Mouse (Mus musculus): ENCODE data around the gene Hint2. TPM values are rescaled to one million over a fixed set of nuclear protein-coding genes. Genes with fewer than 3 reads are reported as not detected.

The Hint2 gene
- polyA plus RNA-seq, 1 experiment from 2014 or later = 159 TPM

DNA sequence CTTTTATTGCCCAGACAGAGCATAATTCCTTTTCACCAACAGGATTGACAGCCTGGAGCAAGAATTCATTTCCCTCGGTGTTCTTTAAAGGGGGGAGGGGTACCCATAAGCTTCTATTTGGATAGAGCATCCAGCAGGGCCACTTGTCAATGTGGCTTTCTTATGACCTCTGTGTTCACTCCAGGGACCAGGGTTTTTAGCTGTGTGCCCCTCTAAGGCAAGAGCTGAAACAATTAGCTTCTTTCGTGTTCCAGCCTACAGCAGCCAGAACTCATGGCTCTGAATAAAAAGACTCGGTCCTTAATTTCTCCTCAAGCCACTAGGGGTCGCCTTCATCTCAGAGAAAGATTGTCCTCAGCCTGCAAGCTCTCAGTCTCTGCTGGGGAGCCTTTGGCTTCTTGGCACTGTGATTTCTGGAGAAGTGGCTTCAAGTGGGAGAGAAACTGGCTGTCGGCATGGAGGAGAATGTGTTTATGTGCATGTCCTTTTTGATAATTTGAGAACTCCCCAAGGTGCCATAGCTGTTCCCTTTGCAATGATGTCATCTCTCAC is 26.2 kb downstream of the Hint2 start:
- H3K4me1 ChIP-seq (ENCODE audit: insufficient read depth) = no peaks in the 10 kb centered on the region
- no peaks in the 10 kb centered on the region for H3K36me3 ChIP-seq (replicated peaks; ENCODE audit: insufficient read depth, low read length)
- peak overlapping the region; percentile 46 for H3K4me2 ChIP-seq (ENCODE audit: low read depth, low read length)
- peaks cover 26% of the 10 kb centered on the region for H3K27me3 ChIP-seq (ENCODE audit: insufficient read depth, low read length)
- DNase-seq (peak; percentile 75), ATAC-seq (peak; percentile 58; the same call in 1 of the 2 replicates)
- H3K9ac ChIP-seq (replicated peaks) = no peak overlapping the region
- no peak overlapping the region for H3K4me3 ChIP-seq (ENCODE audit: low read depth, low read length)
- 11% methylated on average over 5 of the region's 5 CpGs for WGBS (ENCODE audit: insufficient replicate concordance)
- H3K27ac ChIP-seq (ENCODE audit: low read depth) = no peak overlapping the region
- peak; percentile 92 for TF ChIP-seq CTCF (IDR thresholded peaks at IDR 0.05; ENCODE audit: low read depth)
- TF ChIP-seq EP300 (IDR thresholded peaks at IDR 0.05; ENCODE audit: low read depth) = no peak
- peaks cover 4% of the 10 kb centered on the region; the same call in 1 of the 2 replicates for H3K9me3 ChIP-seq (ENCODE audit: low read length)

- 56% methylated on average over 20 of the region's 20 CpGs for WGBS (ENCODE audit: insufficient replicate concordance)
- H3K27me3 ChIP-seq (ENCODE audit: insufficient read depth, low read length) = peaks cover 26% of the 10 kb centered on the region
- H3K27ac ChIP-seq (ENCODE audit: low read depth) = no peak overlapping the region
- peak; percentile 50 for ATAC-seq
- peak; percentile 15 for DNase-seq
- H3K4me2 ChIP-seq (ENCODE audit: low read depth, low read length) = peak overlapping the region; percentile 31; the same call in 1 of the 2 replicates
- H3K9ac ChIP-seq (replicated peaks) = no peak overlapping the region
- no peaks in the 10 kb centered on the region for H3K4me1 ChIP-seq (ENCODE audit: insufficient read depth)
- peaks cover 4% of the 10 kb centered on the region for H3K9me3 ChIP-seq (ENCODE audit: low read length)
- H3K4me3 ChIP-seq (ENCODE audit: low read depth, low read length) = no peak overlapping the region
- H3K36me3 ChIP-seq (replicated peaks; ENCODE audit: insufficient read depth, low read length) = no peaks in the 10 kb centered on the region
- no peak for TF ChIP-seq CTCF (IDR thresholded peaks at IDR 0.05; ENCODE audit: low read depth)
- TF ChIP-seq EP300 (IDR thresholded peaks at IDR 0.05; ENCODE audit: low read depth) = no peak
Observed at GRCm38 (mm10) chr4:43629106-43629817, 27.0 kb downstream of the Hint2 start.

- DNase-seq (peak; percentile 8), ATAC-seq (no peak)
- Histone ChIP-seq H3K4me3 (ENCODE audit: low read depth, low read length) (no peak overlapping the region), H3K36me3 (replicated peaks; ENCODE audit: insufficient read depth, low read length) (no peaks in the 10 kb centered on the region), H3K27me3 (ENCODE audit: insufficient read depth, low read length) (no peaks in the 10 kb centered on the region), H3K4me2 (ENCODE audit: low read depth, low read length) (no peak overlapping the region), H3K9ac (replicated peaks) (no peak overlapping the region), H3K27ac (ENCODE audit: low read depth) (no peak overlapping the region), H3K4me1 (ENCODE audit: insufficient read depth) (no peaks in the 10 kb centered on the region), H3K9me3 (ENCODE audit: low read length) (peaks cover under 1% of the 10 kb centered on the region)
- 80% methylated on average over 4 of the region's 4 CpGs for WGBS (ENCODE audit: insufficient replicate concordance)
- TF ChIP-seq CTCF (IDR thresholded peaks at IDR 0.05; ENCODE audit: low read depth) (no peak), EP300 (IDR thresholded peaks at IDR 0.05; ENCODE audit: low read depth) (no peak)
Observed at GRCm38 (mm10) chr4:43620146-43620778, 36.0 kb downstream of the Hint2 start.

- H3K27ac ChIP-seq (ENCODE audit: low read depth) = peak overlapping the region; percentile 62
- DNase-seq = peak; percentile 39
- H3K36me3 ChIP-seq (replicated peaks; ENCODE audit: insufficient read depth, low read length) = no peaks in the 10 kb centered on the region
- TF ChIP-seq CTCF (IDR thresholded peaks at IDR 0.05; ENCODE audit: low read depth) = no peak
- 0 out of 2 replicates have a peak, but pooled peaks have one; percentile 1 for TF ChIP-seq EP300 (IDR thresholded peaks at IDR 0.05; ENCODE audit: low read depth)
- WGBS (ENCODE audit: insufficient replicate concordance) = 35% methylated on average over 3 of the region's 3 CpGs
- peak overlapping the region; percentile 41; the same call in 1 of the 2 replicates for H3K9ac ChIP-seq (replicated peaks)
- no peak overlapping the region for H3K4me3 ChIP-seq (ENCODE audit: low read depth, low read length)
- peak overlapping the region; percentile 62 for H3K4me2 ChIP-seq (ENCODE audit: low read depth, low read length)
- H3K4me1 ChIP-seq (ENCODE audit: insufficient read depth) = peaks cover 6% of the 10 kb centered on the region; the same call in 1 of the 2 replicates
- H3K9me3 ChIP-seq (ENCODE audit: low read length) = no peaks in the 10 kb centered on the region
- peak; percentile 83 for ATAC-seq
- H3K27me3 ChIP-seq (ENCODE audit: insufficient read depth, low read length) = no peaks in the 10 kb centered on the region
Observed at GRCm38 (mm10) chr4:43613060-43613730, 43.1 kb downstream of the Hint2 start.

DNA sequence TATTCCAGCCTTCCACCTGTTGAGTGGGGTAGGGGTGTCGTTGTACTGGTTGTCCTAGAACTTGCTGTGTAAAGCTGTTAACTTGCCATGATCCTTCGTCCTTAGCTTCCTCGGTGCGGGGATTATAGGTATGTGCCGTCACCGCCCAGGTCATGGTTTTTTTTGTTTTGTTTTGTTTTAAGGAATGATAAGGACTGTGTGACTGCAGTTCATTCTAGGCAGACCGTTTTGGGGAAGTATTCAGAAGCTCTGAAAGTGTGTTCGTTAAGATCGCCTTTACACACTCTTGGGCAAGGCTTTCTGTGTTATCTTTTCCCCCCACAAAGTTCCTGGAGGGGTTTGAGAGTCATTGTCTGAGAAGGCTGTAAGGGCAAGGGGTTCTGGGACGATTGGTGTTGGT is 43.7 kb downstream of the Hint2 start:
- H3K4me1 ChIP-seq (ENCODE audit: insufficient read depth) = peaks cover 6% of the 10 kb centered on the region; the same call in 1 of the 2 replicates
- no peaks in the 10 kb centered on the region for H3K9me3 ChIP-seq (ENCODE audit: low read length)
- peak overlapping the region; percentile 62 for H3K4me2 ChIP-seq (ENCODE audit: low read depth, low read length)
- peak overlapping the region; percentile 62 for H3K27ac ChIP-seq (ENCODE audit: low read depth)
- no peaks in the 10 kb centered on the region for H3K27me3 ChIP-seq (ENCODE audit: insufficient read depth, low read length)
- 26% methylated on average over 10 of the region's 10 CpGs for WGBS (ENCODE audit: insufficient replicate concordance)
- no peaks in the 10 kb centered on the region for H3K36me3 ChIP-seq (replicated peaks; ENCODE audit: insufficient read depth, low read length)
- no peak for DNase-seq
- TF ChIP-seq CTCF (IDR thresholded peaks at IDR 0.05; ENCODE audit: low read depth) (no peak), EP300 (IDR thresholded peaks at IDR 0.05; ENCODE audit: low read depth) (0 out of 2 replicates have a peak, but pooled peaks have one; percentile 2)
- ATAC-seq = peak; percentile 48
- 0 out of 2 replicates have a peak overlapping the region, but pooled peaks have one; percentile 5 for H3K4me3 ChIP-seq (ENCODE audit: low read depth, low read length)
- peak overlapping the region; percentile 12; the same call in 1 of the 2 replicates for H3K9ac ChIP-seq (replicated peaks)

Data from liver, postnatal 0 days (tissue).